Mouse (Mus musculus): ENCODE results near the gene Adarb2. TPM values are rescaled to one million over a fixed set of nuclear protein-coding genes. Genes with fewer than 3 reads are reported as not detected.
"Not testable (repeated sequence)": the region's sequence is repeated elsewhere in the genome, so short reads cannot be mapped to it uniquely, and the experiment has no call there.

Gene Adarb2
- polyA plus RNA-seq, 1 experiment from 2014 or later: not detected

DNA sequence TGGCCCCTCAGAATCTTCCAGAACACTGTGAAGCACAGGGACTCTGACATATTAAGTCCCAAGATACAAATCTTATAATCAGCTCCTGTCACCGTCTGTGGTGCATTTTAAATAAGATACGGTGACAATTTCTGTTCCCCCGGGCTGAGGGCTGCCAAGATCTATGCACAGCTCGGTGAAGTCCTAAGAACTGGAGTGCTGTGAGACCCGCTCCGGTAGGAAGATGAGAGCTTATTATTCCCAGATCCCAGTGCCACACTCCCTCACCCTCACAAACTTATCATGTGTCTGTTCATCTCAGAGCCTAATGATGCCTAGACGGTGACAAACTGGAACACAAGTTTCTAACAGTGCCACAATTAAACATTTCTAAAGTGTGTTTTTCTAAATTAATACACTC is 384.8 kb downstream of the Adarb2 start:
- 78% methylated on average over 7 of the region's 7 CpGs for WGBS
- no peaks in the 10 kb centered on the region for H3K27me3 ChIP-seq (replicated peaks; ENCODE audit: insufficient read depth, low read length)
- TF ChIP-seq CTCF (IDR thresholded peaks at IDR 0.05) (no peak), EP300 (IDR thresholded peaks at IDR 0.05) (no peak)
- no peaks in the 10 kb centered on the region for H3K9me3 ChIP-seq (ENCODE audit: low read length)
- no peaks in the 10 kb centered on the region for H3K36me3 ChIP-seq (ENCODE audit: insufficient read depth, low read length)
- DNase-seq (ENCODE audit: low spot score): no peak
- H3K9ac ChIP-seq (replicated peaks; ENCODE audit: low read depth): no peak overlapping the region
- H3K27ac ChIP-seq (ENCODE audit: low read length): no peak overlapping the region
- no peak overlapping the region for H3K4me3 ChIP-seq (ENCODE audit: low read depth, low read length)
- ATAC-seq: no peak
- H3K4me2 ChIP-seq (replicated peaks; ENCODE audit: low read depth, low read length): no peak overlapping the region
- no peaks in the 10 kb centered on the region for H3K4me1 ChIP-seq (ENCODE audit: insufficient read depth, low read depth, low read length)

GRCm38 (mm10) chr13:8590460-8590859 is 387.8 kb downstream of the Adarb2 start:
- H3K36me3 ChIP-seq (ENCODE audit: insufficient read depth, low read length): no peaks in the 10 kb centered on the region
- H3K4me1 ChIP-seq (ENCODE audit: insufficient read depth, low read depth, low read length): no peaks in the 10 kb centered on the region
- no peak for DNase-seq (ENCODE audit: low spot score)
- H3K27ac ChIP-seq (ENCODE audit: low read length): no peak overlapping the region
- no peak overlapping the region for H3K4me2 ChIP-seq (replicated peaks; ENCODE audit: low read depth, low read length)
- no peak for TF ChIP-seq CTCF (IDR thresholded peaks at IDR 0.05)
- no peaks in the 10 kb centered on the region for H3K9me3 ChIP-seq (ENCODE audit: low read length)
- H3K9ac ChIP-seq (replicated peaks; ENCODE audit: low read depth): no peak overlapping the region
- no peak for ATAC-seq
- H3K4me3 ChIP-seq (ENCODE audit: low read depth, low read length): no peak overlapping the region
- WGBS: 61% methylated on average over 3 of the region's 3 CpGs
- no peaks in the 10 kb centered on the region for H3K27me3 ChIP-seq (replicated peaks; ENCODE audit: insufficient read depth, low read length)

GRCm38 (mm10) chr13:8596977-8597646 is 394.4 kb downstream of the Adarb2 start:
- no peak overlapping the region for H3K9ac ChIP-seq (replicated peaks; ENCODE audit: low read depth)
- no peak for TF ChIP-seq CTCF (IDR thresholded peaks at IDR 0.05)
- TF ChIP-seq EP300 (IDR thresholded peaks at IDR 0.05): no peak
- no peaks in the 10 kb centered on the region for H3K36me3 ChIP-seq (ENCODE audit: insufficient read depth, low read length)
- H3K4me2 ChIP-seq (replicated peaks; ENCODE audit: low read depth, low read length): no peak overlapping the region
- H3K27ac ChIP-seq (ENCODE audit: low read length): no peak overlapping the region
- H3K27me3 ChIP-seq (replicated peaks; ENCODE audit: insufficient read depth, low read length): no peaks in the 10 kb centered on the region
- WGBS: 51% methylated on average over 4 of the region's 4 CpGs
- H3K9me3 ChIP-seq (ENCODE audit: low read length): no peaks in the 10 kb centered on the region
- H3K4me1 ChIP-seq (ENCODE audit: insufficient read depth, low read depth, low read length): no peaks in the 10 kb centered on the region
- no peak for ATAC-seq
- DNase-seq (ENCODE audit: low spot score): no peak
- H3K4me3 ChIP-seq (ENCODE audit: low read depth, low read length): no peak overlapping the region

- Histone ChIP-seq H3K4me3 (ENCODE audit: low read depth, low read length) (no peak overlapping the region), H3K27me3 (replicated peaks; ENCODE audit: insufficient read depth, low read length) (no peaks in the 10 kb centered on the region), H3K9me3 (ENCODE audit: low read length) (no peaks in the 10 kb centered on the region), H3K27ac (ENCODE audit: low read length) (no peak overlapping the region), H3K4me2 (replicated peaks; ENCODE audit: low read depth, low read length) (no peak overlapping the region), H3K9ac (replicated peaks; ENCODE audit: low read depth) (no peak overlapping the region), H3K4me1 (ENCODE audit: insufficient read depth, low read depth, low read length) (no peaks in the 10 kb centered on the region), H3K36me3 (ENCODE audit: insufficient read depth, low read length) (no peaks in the 10 kb centered on the region)
- 45% methylated on average over 6 of the region's 6 CpGs for WGBS
- no peak for ATAC-seq
- DNase-seq (ENCODE audit: low spot score): no peak
- TF ChIP-seq EP300 (IDR thresholded peaks at IDR 0.05) (no peak), CTCF (IDR thresholded peaks at IDR 0.05) (no peak)
These were observed 395.0 kb downstream of the Adarb2 start for GRCm38 (mm10) chr13:8597647-8598017.

DNA sequence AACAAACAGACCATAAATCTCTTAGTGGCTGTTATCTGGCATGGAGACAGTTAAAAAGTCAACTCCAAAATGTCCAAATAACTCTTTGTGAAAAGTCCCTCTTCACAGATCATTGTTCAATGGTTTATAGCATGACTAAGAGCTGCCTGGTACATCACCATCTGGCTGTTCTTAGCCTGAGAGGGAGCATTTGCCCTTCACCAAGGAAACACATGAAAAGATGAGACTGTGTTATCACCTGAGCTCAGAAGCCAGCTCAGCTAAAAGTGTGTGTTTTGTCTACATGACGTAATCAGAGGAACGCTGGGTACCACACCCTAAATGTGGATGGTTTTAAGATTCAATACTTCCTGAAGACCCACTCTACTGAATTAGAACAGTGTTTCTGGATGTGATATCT is 403.0 kb downstream of the Adarb2 start:
- H3K4me3 ChIP-seq (ENCODE audit: low read depth, low read length): no peak overlapping the region
- H3K27me3 ChIP-seq (replicated peaks; ENCODE audit: insufficient read depth, low read length): no peaks in the 10 kb centered on the region
- no peak overlapping the region for H3K27ac ChIP-seq (ENCODE audit: low read length)
- DNase-seq (ENCODE audit: low spot score) (no peak), ATAC-seq (no peak)
- WGBS: 57% methylated on average over 2 of the region's 2 CpGs
- no peaks in the 10 kb centered on the region for H3K36me3 ChIP-seq (ENCODE audit: insufficient read depth, low read length)
- no peak for TF ChIP-seq EP300 (IDR thresholded peaks at IDR 0.05)
- TF ChIP-seq CTCF (IDR thresholded peaks at IDR 0.05): no peak
- H3K9ac ChIP-seq (replicated peaks; ENCODE audit: low read depth): no peak overlapping the region
- no peaks in the 10 kb centered on the region for H3K4me1 ChIP-seq (ENCODE audit: insufficient read depth, low read depth, low read length)
- no peak overlapping the region for H3K4me2 ChIP-seq (replicated peaks; ENCODE audit: low read depth, low read length)
- no peaks in the 10 kb centered on the region for H3K9me3 ChIP-seq (ENCODE audit: low read length)

GRCm38 (mm10) chr13:8608040-8608439 is 405.4 kb downstream of the Adarb2 start:
- WGBS: 47% methylated on average over 12 of the region's 12 CpGs
- H3K4me3 ChIP-seq (ENCODE audit: low read depth, low read length): no peak overlapping the region
- H3K4me2 ChIP-seq (replicated peaks; ENCODE audit: low read depth, low read length): no peak overlapping the region
- no peaks in the 10 kb centered on the region for H3K4me1 ChIP-seq (ENCODE audit: insufficient read depth, low read depth, low read length)
- H3K9me3 ChIP-seq (ENCODE audit: low read length): no peaks in the 10 kb centered on the region
- no peak for ATAC-seq
- H3K27ac ChIP-seq (ENCODE audit: low read length): no peak overlapping the region
- DNase-seq (ENCODE audit: low spot score): no peak
- no peak overlapping the region for H3K9ac ChIP-seq (replicated peaks; ENCODE audit: low read depth)
- no peaks in the 10 kb centered on the region for H3K27me3 ChIP-seq (replicated peaks; ENCODE audit: insufficient read depth, low read length)
- H3K36me3 ChIP-seq (ENCODE audit: insufficient read depth, low read length): no peaks in the 10 kb centered on the region
- TF ChIP-seq CTCF (IDR thresholded peaks at IDR 0.05) (no peak), EP300 (IDR thresholded peaks at IDR 0.05) (no peak)

DNA sequence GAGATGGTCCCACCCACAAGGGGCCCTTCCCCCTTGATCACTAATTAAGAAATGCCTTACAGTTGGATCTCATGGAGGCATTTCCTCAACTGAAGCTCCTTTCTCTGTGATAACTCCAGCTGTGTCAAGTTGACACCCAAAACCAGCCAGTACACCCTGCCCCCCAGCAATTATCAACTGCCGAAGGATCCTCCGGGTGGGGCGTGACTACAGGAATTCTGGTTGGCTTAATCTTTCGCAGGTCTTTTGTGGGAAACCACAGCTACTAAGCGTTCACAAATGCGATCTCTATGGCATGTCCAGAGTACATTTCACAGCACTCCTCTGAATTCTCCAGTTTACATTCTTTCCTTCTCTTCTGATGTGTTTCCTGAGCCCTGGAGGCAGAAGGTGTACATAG is 406.3 kb downstream of the Adarb2 start:
- not testable (repeated sequence) for H3K4me2 ChIP-seq (replicated peaks; ENCODE audit: low read depth, low read length); H3K27ac ChIP-seq (ENCODE audit: low read length); H3K27me3 ChIP-seq (replicated peaks; ENCODE audit: insufficient read depth, low read length); H3K4me1 ChIP-seq (ENCODE audit: insufficient read depth, low read depth, low read length); H3K36me3 ChIP-seq (ENCODE audit: insufficient read depth, low read length); ATAC-seq; H3K9me3 ChIP-seq (ENCODE audit: low read length); H3K9ac ChIP-seq (replicated peaks; ENCODE audit: low read depth); H3K4me3 ChIP-seq (ENCODE audit: low read depth, low read length); DNase-seq (ENCODE audit: low spot score)
- 88% methylated on average over 6 of the region's 6 CpGs for WGBS

Data from lung, postnatal 0 days (tissue).